Comparison of ENCODE assay signal across 8 mouse cellular contexts in genomic region chr2:30078349-30078712, GRCm38 (mm10). TPM values are rescaled to one million over a fixed set of nuclear protein-coding genes. Genes with fewer than 3 reads are reported as not detected.
DNase-seq lines count a peak whose midpoint lies in the region; TF ChIP-seq lines count a peak whose summit lies in the region.

No protein-coding gene starts in this region.

- no peaks in the 10 kb centered on the region; the same call in 1 of the 2 replicates for H3K4me1 ChIP-seq in kidney, adult 2 months (ENCODE audit: control insufficient read depth, insufficient read depth, low read length)

- TF ChIP-seq CTCF in kidney, adult 2 months (conservative IDR thresholded peaks at IDR 0.05; ENCODE audit: insufficient read depth, insufficient read length, low read depth, low read length): no peak

- DNase-seq in gastrocnemius, postnatal 25 days: peak; percentile 44
- DNase-seq in gastrocnemius, postnatal 36 days: no peak
- peak; percentile 99 for DNase-seq in heart, adult 11 months
- peak; percentile 64 for DNase-seq in kidney, adult 2 months
- peak; percentile 59 for DNase-seq in lung, postnatal 25 days (ENCODE audit: low spot score)
- DNase-seq in cerebellum, postnatal 14 days: no peak
- no peak for DNase-seq in adrenal gland, postnatal 4 days (ENCODE audit: low spot score in 2 of 2)
- DNase-seq in adipocyte (ENCODE audit: low spot score): no peak

- H3K27me3 ChIP-seq in kidney, adult 2 months (replicated peaks; ENCODE audit: control insufficient read depth, insufficient read depth, low read length): no peaks in the 10 kb centered on the region

- intact Hi-C loops in gastrocnemius, postnatal 36 days (cut with DNase I): loop anchor here (5.0 kb wide), 2 partner anchors 36 to 89 kb away; no protein-coding TSS in a partner anchor

- 38% methylated on average over 10 of the region's 10 CpGs for WGBS in kidney, adult 2 months

- TF ChIP-seq POLR2A in kidney, adult 2 months (IDR thresholded peaks at IDR 0.05; ENCODE audit: low read depth, low read length): no peak

- H3K27ac ChIP-seq in kidney, adult 2 months (ENCODE audit: insufficient read depth, low read depth, low read length): peak overlapping the region; percentile 29; the same call in 1 of the 2 replicates

- no peak overlapping the region for H3K4me3 ChIP-seq in kidney, adult 2 months (ENCODE audit: insufficient read depth, low read depth, low read length)

- H3K36me3 ChIP-seq in kidney, adult 2 months (ENCODE audit: control insufficient read depth, insufficient read depth, low read length): no peaks in the 10 kb centered on the region

RNA-seq across cellular contexts. Expression of gene Pkn3, which starts 0.8 kb away (rescaled TPM):
- 1 to 10 TPM; 3.8 to 5.4 TPM for total RNA-seq in gastrocnemius, postnatal 25 days (2021)
- total RNA-seq in gastrocnemius, postnatal 36 days (2021): 1 to 10 TPM; 2.8 to 5.1 TPM
- 4.7 and 4.8 TPM in 2 replicates for polyA plus RNA-seq in kidney, adult 2 months (2012; rRNA removed)
- 10 to 100 TPM; 11.4 to 12.4 TPM for total RNA-seq in adrenal gland, postnatal 4 days (2021)

RNA-seq across cellular contexts. Expression of gene Zdhhc12, which starts 15.1 kb away (rescaled TPM):
- 1 to 10 TPM; 2.4 to 3.1 TPM for total RNA-seq in gastrocnemius, postnatal 25 days (2021)
- total RNA-seq in gastrocnemius, postnatal 36 days (2021): 1 to 10 TPM; 2.6 to 3.0 TPM
- 49.0 and 69.1 TPM in 2 replicates for polyA plus RNA-seq in kidney, adult 2 months (2012; rRNA removed)
- total RNA-seq in adrenal gland, postnatal 4 days (2021): 10 to 100 TPM; 17.5 to 18.5 TPM

RNA-seq across cellular contexts. Expression of gene Set, which starts 21.2 kb away (rescaled TPM):
- 10 to 100 TPM; 75.4 to 85.1 TPM for total RNA-seq in gastrocnemius, postnatal 25 days (2021)
- total RNA-seq in gastrocnemius, postnatal 36 days (2021): 10 to 100 TPM; 81.3 to 93.3 TPM
- 30.4 and 37.4 TPM in 2 replicates for polyA plus RNA-seq in kidney, adult 2 months (2012; rRNA removed)
- 100 to 1,000 TPM; 326 to 328 TPM for total RNA-seq in adrenal gland, postnatal 4 days (2021)

RNA-seq across cellular contexts. Expression of gene Wdr34, which starts 29.6 kb away (rescaled TPM):
- 1 to 10 TPM; 3.3 to 3.4 TPM for total RNA-seq in gastrocnemius, postnatal 25 days (2021)
- total RNA-seq in gastrocnemius, postnatal 36 days (2021): 1 to 10 TPM; 3.9 to 4.1 TPM
- polyA plus RNA-seq in kidney, adult 2 months (2012; rRNA removed): 32.0 and 37.8 TPM in 2 replicates
- 10 to 100 TPM; 35.9 to 39.2 TPM for total RNA-seq in adrenal gland, postnatal 4 days (2021)

RNA-seq across cellular contexts. Expression of gene Zer1, which starts 46.1 kb away (rescaled TPM):
- 10 to 100 TPM; 20.1 to 20.3 TPM for total RNA-seq in gastrocnemius, postnatal 25 days (2021)
- total RNA-seq in gastrocnemius, postnatal 36 days (2021): 10 to 100 TPM; 19.9 to 21.7 TPM
- 45.8 and 59.5 TPM in 2 replicates for polyA plus RNA-seq in kidney, adult 2 months (2012; rRNA removed)
- 10 to 100 TPM; 55.4 to 56.2 TPM for total RNA-seq in adrenal gland, postnatal 4 days (2021)

Comparison
In these comparisons a context has a peak if more than half of its experiments do, and no peak if none do; other contexts are left out.
1. DNase-seq: peak in gastrocnemius, postnatal 25 days (single experiment), heart, adult 11 months (single experiment), kidney, adult 2 months (single experiment) and lung, postnatal 25 days (single experiment); none in gastrocnemius, postnatal 36 days (0 of 2), cerebellum, postnatal 14 days (0 of 2), adrenal gland, postnatal 4 days (0 of 2) and adipocyte (single experiment).
2. RNA of gene Zdhhc12, which starts 15.1 kb away (total RNA-seq): 17.5 to 18.5 TPM in adrenal gland, postnatal 4 days; 2.4 to 3.1 TPM in gastrocnemius, postnatal 25 days and 2.6 to 3.0 TPM in gastrocnemius, postnatal 36 days; every median in the first group is over 4 times any median in the second.